Mouse (Mus musculus): Measurements from ENCODE around the gene Zbtb8a.
A peak's percentile ranks its signal among the peaks of the same experiment; 100 is the strongest.
"Not testable (repeated sequence)": the region's sequence is repeated elsewhere in the genome, so short reads cannot be mapped to it uniquely, and the experiment has no call there.

Gene Zbtb8a

DNA sequence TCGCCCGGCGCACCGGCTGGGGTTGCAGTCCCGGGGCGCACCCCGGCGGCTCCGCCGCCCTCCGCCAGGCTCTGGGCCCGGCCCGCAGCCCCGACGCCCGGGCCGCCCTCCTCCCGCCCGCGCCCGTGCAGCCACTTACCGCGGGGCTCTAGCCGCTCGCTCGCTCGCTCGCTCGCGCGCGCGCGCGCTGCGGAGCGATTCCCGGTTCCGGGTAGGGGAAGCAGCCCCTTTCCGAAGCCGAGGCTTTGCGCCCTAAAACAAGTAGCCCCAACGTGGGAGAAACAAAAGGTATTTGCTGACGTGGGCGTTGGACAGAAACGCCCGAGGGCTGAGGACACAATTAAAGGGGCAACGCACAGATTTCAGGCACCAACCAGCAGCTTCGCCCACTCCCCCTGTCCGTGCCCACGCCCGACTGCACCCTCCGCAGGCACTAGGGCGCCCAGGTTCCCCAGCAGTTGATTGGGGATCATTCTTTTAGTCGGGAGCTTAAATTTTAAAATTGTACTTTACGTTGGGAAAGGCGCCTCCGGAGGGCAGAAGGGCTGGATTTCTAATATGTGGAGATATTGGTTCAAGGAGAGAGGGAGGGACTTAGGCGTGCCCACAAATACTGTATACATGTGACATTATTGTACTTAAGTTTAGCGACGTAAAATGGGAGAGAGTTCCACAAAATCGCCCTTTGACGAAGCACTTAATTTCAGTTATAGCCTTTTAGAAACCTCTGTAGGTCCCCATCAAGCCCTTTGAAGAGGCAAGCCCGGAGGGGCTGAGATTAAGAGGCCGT is at the start of gene Zbtb8a:
TSS of gene Zbtb8a (minus strand) at position 516 of the 790 bp plus-strand sequence.
- peak; percentile 75 for DNase-seq (ENCODE audit: low spot score)

DNA sequence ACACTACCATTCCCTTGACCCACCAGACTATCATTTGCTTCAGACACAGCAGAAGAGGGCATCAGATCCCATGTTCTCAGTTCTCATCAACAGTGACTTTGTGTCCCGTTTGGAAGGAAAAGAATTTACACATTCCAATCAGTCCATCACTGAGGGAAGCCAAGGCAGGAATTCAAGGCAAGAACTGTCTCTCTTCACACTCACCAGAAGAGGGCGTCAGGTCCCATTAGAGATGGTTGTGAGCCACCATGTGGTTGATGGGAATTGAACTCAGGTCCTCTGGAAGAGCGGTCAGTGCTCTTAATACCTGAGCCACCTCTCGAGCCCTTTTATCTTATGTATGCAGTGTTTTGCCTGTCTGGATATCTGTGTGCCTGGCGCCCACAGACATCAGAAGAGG is 40.4 kb upstream of the Zbtb8a start:
- no peak for DNase-seq (ENCODE audit: low spot score)

DNA sequence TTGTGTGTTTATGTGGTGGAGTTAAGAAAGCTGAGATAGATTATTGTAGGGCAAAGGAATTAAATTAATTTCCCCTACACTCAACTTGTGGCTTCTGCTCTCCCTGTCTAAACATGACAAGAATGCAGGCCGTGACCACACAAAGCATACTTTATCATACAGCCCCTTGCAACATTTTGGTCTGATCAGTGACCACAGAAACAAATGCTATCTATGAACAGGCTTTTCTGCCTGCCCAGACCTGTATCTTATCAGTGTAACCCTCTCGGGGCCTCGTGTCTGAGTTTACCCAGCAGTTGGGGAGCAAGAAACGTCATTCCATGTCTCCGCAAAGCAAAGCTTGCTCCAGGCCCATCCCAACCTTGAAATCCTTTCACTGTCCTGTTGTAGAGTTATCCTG is 38.6 kb upstream of the Zbtb8a start:
- DNase-seq (ENCODE audit: low spot score), result no peak

- DNase-seq (ENCODE audit: low spot score), result no peak
These were observed 38.0 kb upstream of the Zbtb8a start for GRCm38 (mm10) chr4:129415892-129416291.

GRCm38 (mm10) chr4:129410991-129411390 is 33.1 kb upstream of the Zbtb8a start:
- DNase-seq (ENCODE audit: low spot score), result no peak

DNA sequence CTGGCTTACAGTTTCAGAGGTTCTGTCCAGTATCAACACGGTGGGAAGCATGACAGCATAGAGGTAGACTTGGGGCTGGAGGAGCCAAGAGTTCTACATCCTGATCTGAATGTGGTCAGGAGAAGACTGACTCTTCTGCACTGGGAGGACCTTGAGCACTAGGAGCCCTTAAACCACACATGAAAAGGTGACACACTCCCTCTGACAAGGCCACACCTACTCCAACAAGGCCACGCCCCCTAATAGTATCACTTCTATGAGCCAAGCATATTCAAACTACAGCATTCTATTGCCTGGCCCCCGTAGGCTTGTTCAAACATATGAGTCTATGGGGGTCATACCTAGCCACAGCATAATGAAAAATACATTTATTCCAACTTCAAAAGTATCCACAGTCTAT is 32.6 kb upstream of the Zbtb8a start:
- DNase-seq (ENCODE audit: low spot score), result not testable (repeated sequence)

DNA sequence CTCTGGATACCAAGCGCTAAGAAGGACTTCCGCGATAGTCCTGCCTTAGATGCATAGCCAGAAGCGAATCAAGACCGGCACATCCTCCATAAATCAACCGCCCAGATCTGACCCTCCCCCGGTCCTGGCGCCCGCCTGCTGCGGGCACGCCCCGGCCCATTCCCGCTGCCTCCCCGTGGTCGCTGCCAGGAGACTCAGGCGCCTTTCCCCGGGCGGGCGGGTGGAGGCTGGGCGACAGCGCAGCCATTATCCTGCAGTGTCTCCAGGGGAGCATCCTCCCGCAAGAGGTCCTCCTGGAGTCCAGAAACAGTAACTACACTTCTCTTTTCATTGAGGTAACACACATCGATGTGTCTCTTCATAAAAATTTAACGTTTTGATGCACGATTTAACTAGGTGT is 28.5 kb upstream of the Zbtb8a start:
- DNase-seq (ENCODE audit: low spot score), result peak; percentile 75

GRCm38 (mm10) chr4:129399813-129400212 is 21.9 kb upstream of the Zbtb8a start:
- DNase-seq (ENCODE audit: low spot score), result no peak

DNA sequence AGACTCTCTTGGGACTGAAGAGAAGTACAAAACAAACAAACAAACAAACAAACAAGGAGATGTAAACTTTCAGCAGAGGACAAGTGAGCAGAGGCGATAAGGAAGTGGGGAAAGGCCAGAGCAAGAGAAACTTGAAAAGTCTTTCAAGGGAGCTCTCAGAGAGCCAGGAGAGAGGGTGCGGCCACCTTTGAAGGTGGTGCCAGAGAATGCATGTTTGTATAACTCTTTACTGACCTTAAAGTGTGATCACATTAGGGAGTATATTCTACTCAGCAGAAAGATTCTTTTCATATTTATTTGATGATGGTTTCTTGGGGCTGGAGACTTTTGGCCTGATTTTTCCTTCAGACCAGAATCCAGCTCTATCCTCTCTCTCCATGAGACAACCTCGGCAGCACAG is 19.0 kb upstream of the Zbtb8a start:
- DNase-seq (ENCODE audit: low spot score), result no peak

DNA sequence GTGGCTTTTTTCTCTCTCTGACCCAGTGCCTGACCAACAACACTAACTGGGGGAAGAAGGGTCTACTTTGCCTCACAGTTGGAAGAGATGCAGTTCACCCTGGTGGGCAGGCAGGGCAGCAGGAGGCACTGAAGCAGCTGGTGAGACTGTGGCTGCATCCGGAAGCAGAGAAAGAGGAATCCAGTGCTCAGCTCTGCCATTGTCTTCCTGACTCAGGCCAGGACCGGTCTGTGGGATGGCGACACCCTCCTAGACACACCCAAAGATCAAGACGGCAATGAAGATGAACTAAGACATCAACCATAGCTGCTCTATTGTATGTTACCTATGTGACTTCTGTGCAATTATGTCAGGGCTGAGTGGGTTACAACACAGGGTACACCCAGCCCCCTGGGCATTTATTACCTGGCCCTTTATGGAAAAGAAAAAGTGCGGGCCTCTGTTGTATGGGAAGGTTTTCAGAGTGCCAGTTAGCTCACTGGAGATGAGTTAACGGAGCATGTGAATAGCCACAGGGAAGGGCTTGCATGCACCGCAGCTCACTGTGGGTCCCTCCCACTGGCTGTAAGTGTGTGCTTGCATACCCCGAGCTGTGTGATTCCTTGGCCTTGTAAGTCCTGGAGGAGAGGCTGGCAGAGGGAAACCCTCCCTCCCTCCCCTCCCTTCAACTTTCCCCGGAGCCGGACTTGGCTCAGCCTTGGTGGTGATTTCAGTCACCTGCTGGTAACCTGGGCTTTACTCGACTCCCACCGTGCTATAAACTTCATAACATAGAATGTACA is 16.4 kb upstream of the Zbtb8a start:
- peak; percentile 31 for DNase-seq (ENCODE audit: low spot score)

GRCm38 (mm10) chr4:129390936-129391557 is 13.1 kb upstream of the Zbtb8a start:
- DNase-seq (ENCODE audit: low spot score), result no peak

GRCm38 (mm10) chr4:129390216-129390743 is 12.4 kb upstream of the Zbtb8a start:
- DNase-seq (ENCODE audit: low spot score), result no peak

DNA sequence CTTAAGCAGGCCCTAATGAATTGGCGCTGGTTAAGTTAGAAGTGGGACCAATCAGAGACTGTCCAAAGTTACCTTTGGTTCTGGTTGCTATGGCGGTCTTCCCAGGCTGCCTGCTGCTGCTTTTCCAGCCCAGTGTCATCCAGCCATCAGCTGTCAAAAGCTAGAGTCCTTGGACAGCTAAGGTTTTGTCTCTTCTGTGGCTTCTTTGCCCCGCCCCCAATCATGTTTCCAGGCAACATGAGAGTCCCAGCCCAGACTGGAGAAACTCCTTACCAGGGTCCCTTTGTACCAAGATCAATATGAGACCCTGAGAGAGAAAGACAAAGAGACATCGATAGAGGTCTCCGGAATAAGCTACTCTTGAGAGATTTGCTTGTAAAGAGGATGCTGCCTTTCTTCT is 10.5 kb upstream of the Zbtb8a start:
- no peak for DNase-seq (ENCODE audit: low spot score)

- no peak for DNase-seq (ENCODE audit: low spot score)
These were observed 9.1 kb upstream of the Zbtb8a start for GRCm38 (mm10) chr4:129386989-129387388.

DNA sequence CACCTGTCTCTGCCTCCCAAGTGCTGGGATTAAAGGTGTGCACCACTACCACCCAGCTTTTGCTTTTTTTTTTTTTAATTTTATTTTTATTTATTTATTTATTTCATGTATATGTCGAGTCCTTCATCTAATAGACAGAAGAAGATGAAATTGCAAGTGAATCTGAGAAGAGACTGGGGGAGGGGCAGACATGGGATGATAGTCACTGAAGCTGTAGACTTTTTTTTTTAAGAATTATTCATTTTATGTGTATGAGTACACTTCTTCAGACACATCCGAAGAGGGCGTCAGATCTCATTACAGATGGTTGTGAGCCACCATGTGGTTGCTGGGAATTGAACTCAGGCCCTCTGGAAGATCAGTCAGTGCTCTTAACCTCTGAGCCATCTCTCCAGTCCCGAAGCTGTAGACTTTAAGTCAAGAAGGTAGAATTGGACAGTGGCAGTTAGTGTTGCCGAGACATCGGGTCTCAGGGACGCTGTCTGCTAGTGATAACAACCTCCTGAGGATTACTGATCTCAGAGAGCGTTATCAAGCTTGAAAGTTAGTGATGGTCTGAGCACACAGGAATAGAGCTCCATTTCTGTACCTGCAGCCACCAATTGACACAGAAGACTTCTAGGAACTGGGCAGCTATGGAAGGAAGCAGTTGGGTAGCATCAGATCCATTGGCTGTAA is 8.5 kb upstream of the Zbtb8a start:
- DNase-seq (ENCODE audit: low spot score), result no peak

GRCm38 (mm10) chr4:129385685-129386084 is 7.8 kb upstream of the Zbtb8a start:
- no peak for DNase-seq (ENCODE audit: low spot score)

DNA sequence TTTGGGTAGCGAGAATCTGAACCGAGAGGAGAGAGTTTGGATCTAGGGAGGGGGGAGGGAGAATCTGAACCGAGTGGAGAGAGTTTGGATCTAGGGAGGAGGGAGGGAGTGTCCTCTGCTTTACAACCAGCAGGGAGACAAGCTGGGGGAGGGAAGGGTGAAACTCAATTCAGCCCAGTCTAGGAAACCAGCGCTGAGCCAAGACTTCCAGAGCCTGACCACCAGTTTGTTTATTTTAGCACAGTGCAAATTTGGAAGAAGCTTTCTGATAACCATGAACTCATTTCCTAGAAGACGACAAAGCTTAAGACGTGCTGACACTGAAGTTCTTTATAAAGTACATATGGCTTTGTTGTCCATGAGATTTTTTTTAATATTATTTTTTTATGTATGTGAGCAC is 6.5 kb upstream of the Zbtb8a start:
- no peak for DNase-seq (ENCODE audit: low spot score)

DNA sequence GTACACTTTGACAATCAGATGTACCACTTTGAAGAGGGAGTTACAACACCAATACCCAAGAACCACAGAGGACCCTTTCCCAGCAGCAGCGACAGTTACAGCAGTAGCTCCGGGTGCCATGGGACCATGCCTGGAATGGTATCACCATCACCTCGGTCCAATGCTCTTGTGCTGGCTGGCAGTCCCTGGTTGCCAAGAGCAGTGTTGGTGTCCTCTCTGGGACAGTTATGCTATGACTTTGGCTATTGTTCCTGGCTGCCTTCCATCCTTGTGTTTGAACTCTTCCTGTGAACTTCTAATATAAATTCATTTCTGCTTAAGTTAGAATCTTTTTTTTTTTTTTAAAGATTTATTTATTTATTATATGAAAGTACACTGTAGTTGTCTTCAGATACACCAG is 5.7 kb upstream of the Zbtb8a start:
- DNase-seq (ENCODE audit: low spot score), result no peak

- no peak for DNase-seq (ENCODE audit: low spot score)
These were observed 4.6 kb upstream of the Zbtb8a start for GRCm38 (mm10) chr4:129382488-129382887.

DNA sequence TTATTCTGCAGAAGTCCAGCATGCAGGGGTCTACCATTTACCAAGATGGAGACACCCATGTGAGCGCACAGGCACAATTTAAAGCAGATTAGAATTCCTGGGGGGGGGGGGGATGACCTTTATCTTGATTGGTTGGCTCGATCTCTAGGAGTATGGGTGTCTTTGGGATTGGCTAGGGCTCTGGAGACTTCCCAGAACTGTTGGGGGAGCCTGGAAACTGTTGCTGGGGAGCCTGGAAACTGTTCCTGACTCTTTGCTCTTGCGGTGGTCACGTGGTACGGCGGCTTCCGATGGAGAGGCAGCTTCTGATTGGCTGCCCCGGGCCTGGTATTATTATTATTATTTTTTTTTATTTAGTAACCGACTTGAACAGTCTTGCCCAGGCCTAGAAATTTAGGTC is 4.1 kb upstream of the Zbtb8a start:
- no peak for DNase-seq (ENCODE audit: low spot score)

- no peak for DNase-seq (ENCODE audit: low spot score)
These were observed 3.2 kb upstream of the Zbtb8a start for GRCm38 (mm10) chr4:129381148-129381547.

GRCm38 (mm10) chr4:129379805-129380204 is 1.9 kb upstream of the Zbtb8a start:
- DNase-seq (ENCODE audit: low spot score), result no peak

All from retina, embryonic 14.5 days (tissue).